Mouse (Mus musculus) urinary bladder, postnatal 25 days (tissue): ENCODE measurements around the gene Acsbg1.
"Not testable (repeated sequence)": the region's sequence is repeated elsewhere in the genome, so short reads cannot be mapped to it uniquely, and the experiment has no call there.

ENCODE experiments used
- DNase-seq: peaks from one replicate; pipeline ENCODE4 v3.0.0; 2022; ENCODE audit warnings: low spot score

Gene Acsbg1

GRCm38 (mm10) chr9:54612781-54613191 is 48.9 kb downstream of the Acsbg1 start:
- DNase-seq: no peak

- DNase-seq: peak; percentile 68
These were observed 56.8 kb downstream of the Acsbg1 start for GRCm38 (mm10) chr9:54604886-54605285.

- DNase-seq: no peak
These were observed 57.5 kb downstream of the Acsbg1 start for GRCm38 (mm10) chr9:54604131-54604654.

GRCm38 (mm10) chr9:54602916-54603315 is 58.8 kb downstream of the Acsbg1 start:
- no peak for DNase-seq

GRCm38 (mm10) chr9:54602386-54602785 is 59.3 kb downstream of the Acsbg1 start:
- DNase-seq: no peak

GRCm38 (mm10) chr9:54596752-54597465 is 64.8 kb downstream of the Acsbg1 start:
- no peak for DNase-seq

GRCm38 (mm10) chr9:54593652-54594051 is 68.0 kb downstream of the Acsbg1 start:
- DNase-seq: not testable (repeated sequence)

- DNase-seq: no peak
These were observed 73.8 kb downstream of the Acsbg1 start for GRCm38 (mm10) chr9:54587863-54588262.

- peak; percentile 98 for DNase-seq
These were observed 75.2 kb downstream of the Acsbg1 start, which contains the start of gene Idh3a for GRCm38 (mm10) chr9:54586199-54587061. Idh3a (plus strand) TSS chr9:54586334.

GRCm38 (mm10) chr9:54585839-54586198 is 75.9 kb downstream of the Acsbg1 start:
- no peak for DNase-seq

- not testable (repeated sequence) for DNase-seq
These were observed 77.5 kb downstream of the Acsbg1 start for GRCm38 (mm10) chr9:54584127-54584526.

GRCm38 (mm10) chr9:54583712-54584111 is 78.0 kb downstream of the Acsbg1 start:
- no peak for DNase-seq

GRCm38 (mm10) chr9:54571130-54571839 is 90.4 kb downstream of the Acsbg1 start:
- DNase-seq: no peak

- DNase-seq: no peak
These were observed 92.9 kb downstream of the Acsbg1 start for GRCm38 (mm10) chr9:54568732-54569131.

- no peak for DNase-seq
These were observed 94.7 kb downstream of the Acsbg1 start for GRCm38 (mm10) chr9:54566958-54567357.

- DNase-seq: no peak
These were observed 100.7 kb downstream of the Acsbg1 start for GRCm38 (mm10) chr9:54560831-54561601.

GRCm38 (mm10) chr9:54559771-54560471 is 101.7 kb downstream of the Acsbg1 start, which contains the start of gene Cib2:
Cib2 (minus strand) TSS chr9:54560218.
- peak; percentile 60 for DNase-seq

GRCm38 (mm10) chr9:54558731-54559130 is 102.9 kb downstream of the Acsbg1 start:
- no peak for DNase-seq

- no peak for DNase-seq
These were observed 106.6 kb downstream of the Acsbg1 start for GRCm38 (mm10) chr9:54555044-54555443.
